Mouse (Mus musculus): ENCODE data around the gene Vps54.
"Not testable (repeated sequence)": the region's sequence is repeated elsewhere in the genome, so short reads cannot be mapped to it uniquely, and the experiment has no call there.

Vps54 gene

GRCm38 (mm10) chr11:21239021-21239661 is at the start of gene Vps54:
Gene Vps54 (plus strand): TSS chr11:21239281.
- peak; percentile 50 for DNase-seq

- DNase-seq, result not testable (repeated sequence)
Observed at GRCm38 (mm10) chr11:21191821-21192220, 47.3 kb upstream of the Vps54 start.

GRCm38 (mm10) chr11:21194851-21195250 is 44.2 kb upstream of the Vps54 start:
- DNase-seq, result no peak

GRCm38 (mm10) chr11:21209046-21209445 is 30.0 kb upstream of the Vps54 start:
- no peak for DNase-seq

- not testable (repeated sequence) for DNase-seq
Observed at GRCm38 (mm10) chr11:21209701-21210100, 29.4 kb upstream of the Vps54 start.

GRCm38 (mm10) chr11:21217419-21217818 is 21.7 kb upstream of the Vps54 start:
- no peak for DNase-seq

GRCm38 (mm10) chr11:21219281-21219680 is 19.8 kb upstream of the Vps54 start:
- DNase-seq, result no peak

- DNase-seq, result no peak
Observed at GRCm38 (mm10) chr11:21219851-21220587, 19.1 kb upstream of the Vps54 start.

GRCm38 (mm10) chr11:21220754-21221153 is 18.3 kb upstream of the Vps54 start:
- no peak for DNase-seq

GRCm38 (mm10) chr11:21221396-21221795 is 17.7 kb upstream of the Vps54 start:
- no peak for DNase-seq

GRCm38 (mm10) chr11:21222606-21223207 is 16.4 kb upstream of the Vps54 start:
- DNase-seq, result no peak

- DNase-seq, result no peak
Observed at GRCm38 (mm10) chr11:21223539-21223938, 15.5 kb upstream of the Vps54 start.

- DNase-seq, result no peak
Observed at GRCm38 (mm10) chr11:21224041-21224440, 15.0 kb upstream of the Vps54 start.

- DNase-seq, result no peak
Observed at GRCm38 (mm10) chr11:21224446-21224845, 14.6 kb upstream of the Vps54 start.

- DNase-seq, result no peak
Observed at GRCm38 (mm10) chr11:21224983-21225382, 14.1 kb upstream of the Vps54 start.

GRCm38 (mm10) chr11:21235381-21235780 is 3.7 kb upstream of the Vps54 start:
- no peak for DNase-seq

GRCm38 (mm10) chr11:21235821-21236220 is 3.3 kb upstream of the Vps54 start:
- DNase-seq, result no peak

- DNase-seq, result no peak
Observed at GRCm38 (mm10) chr11:21236996-21237395, 2.1 kb upstream of the Vps54 start.

GRCm38 (mm10) chr11:21237474-21238278 is 1.4 kb upstream of the Vps54 start:
- DNase-seq, result no peak

- peak; percentile 36 for DNase-seq
Observed at GRCm38 (mm10) chr11:21238279-21239020, 631 bp upstream of the Vps54 start.

- DNase-seq, result no peak
Observed at GRCm38 (mm10) chr11:21239763-21240509, 855 bp downstream of the Vps54 start.

GRCm38 (mm10) chr11:21241351-21241750 is 2.3 kb downstream of the Vps54 start:
- DNase-seq, result no peak
